Comparison of ENCODE assay signal across 22 mouse cellular contexts in the genomic region with DNA sequence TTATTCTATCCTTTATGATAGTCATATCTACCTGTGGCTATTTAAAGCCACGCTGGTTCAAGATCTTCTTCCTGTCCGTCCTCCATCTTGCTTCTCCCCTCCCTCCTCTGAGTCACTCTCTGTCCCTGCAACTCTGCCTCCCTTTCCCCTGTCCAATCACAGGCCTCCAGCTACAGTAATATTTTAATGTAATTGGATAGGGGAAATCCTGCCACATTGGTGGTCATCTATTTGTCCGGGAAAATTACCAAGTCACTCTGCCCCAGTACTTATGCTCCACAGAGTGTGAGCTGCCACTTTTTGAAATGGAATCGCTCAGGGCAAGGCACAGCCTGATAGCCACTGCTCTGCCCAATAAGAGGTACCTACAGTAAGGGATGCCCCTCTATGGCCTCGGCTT.
"Had no signal": no experiment of that assay in that cellular context is flagged by ENCODE, and none has a peak within 500 bp of the region (broad histone marks: within the 10 kb centered on the region; RNA-seq: fewer than 3 reads in every experiment).

No protein-coding gene starts in this region.

- DNase-seq: kidney, adult 8-10 months; kidney, postnatal 10 days; kidney, postnatal 4 days; liver; liver, embryonic 13.5 days; lung, adult 2 months; lung, postnatal 36 days; midbrain, embryonic 14.5 days; right cerebral cortex, adult 18-20 months; right cerebral cortex, postnatal 14 days; right cerebral cortex, postnatal 4 days; thymus, adult 2 months; thymus, postnatal 14 days; thymus, postnatal 4 days had no signal

- H3K4me3 ChIP-seq: kidney, embryonic 15.5 days; limb, embryonic 10.5 days; limb, embryonic 13.5 days; liver, embryonic 13.5 days; neural tube, embryonic 12.5 days; neural tube, embryonic 15.5 days had no signal

- H3K27me3 ChIP-seq: kidney, embryonic 15.5 days; liver, embryonic 13.5 days; neural tube, embryonic 12.5 days; neural tube, embryonic 15.5 days had no signal

- H3K27ac ChIP-seq: kidney, embryonic 15.5 days; limb, embryonic 10.5 days; limb, embryonic 13.5 days; liver, embryonic 13.5 days; neural tube, embryonic 12.5 days; neural tube, embryonic 15.5 days; stomach, postnatal 0 days had no signal

- H3K9me3 ChIP-seq: kidney, embryonic 15.5 days; limb, embryonic 10.5 days; limb, embryonic 13.5 days; liver, embryonic 13.5 days; neural tube, embryonic 12.5 days; neural tube, embryonic 15.5 days had no signal

- H3K9ac ChIP-seq: kidney, embryonic 15.5 days; limb, embryonic 13.5 days; liver, embryonic 13.5 days; neural tube, embryonic 12.5 days; neural tube, embryonic 15.5 days had no signal

- H3K4me2 ChIP-seq: kidney, embryonic 15.5 days; limb, embryonic 13.5 days; liver, embryonic 13.5 days; midbrain, embryonic 11.5 days; neural tube, embryonic 12.5 days; neural tube, embryonic 15.5 days had no signal

- ATAC-seq: lung, postnatal 0 days had no signal

- H3K36me3 ChIP-seq: kidney, embryonic 15.5 days; limb, embryonic 10.5 days; limb, embryonic 13.5 days; liver, embryonic 13.5 days; neural tube, embryonic 12.5 days; neural tube, embryonic 15.5 days had no signal
